Mouse (Mus musculus): ENCODE measurements at regions not wholly inside any gene's neighbourhood (a gene's known extent, or its start where the extent isn't known, plus 50 kb on each side); places are given as distances from the start of the nearest gene placed in this dataset.

GRCm38 (mm10) chr1:69375246-69375645 is 267.4 kb upstream of the Erbb4 start:
- no peak for DNase-seq

- DNase-seq: no peak
Measured at GRCm38 (mm10) chr1:69370078-69370477, 262.2 kb upstream of the Erbb4 start.

GRCm38 (mm10) chr1:69367531-69367930 is 259.7 kb upstream of the Erbb4 start:
- DNase-seq: no peak

GRCm38 (mm10) chr1:69364069-69364468 is 256.2 kb upstream of the Erbb4 start:
- DNase-seq: no peak

GRCm38 (mm10) chr1:69357548-69357947 is 249.7 kb upstream of the Erbb4 start:
- no peak for DNase-seq

GRCm38 (mm10) chr1:69350417-69350816 is 242.6 kb upstream of the Erbb4 start:
- DNase-seq: no peak

- DNase-seq: no peak
Measured at GRCm38 (mm10) chr1:69349826-69350225, 242.0 kb upstream of the Erbb4 start.

- DNase-seq: no peak
Measured at GRCm38 (mm10) chr1:69342100-69342499, 234.2 kb upstream of the Erbb4 start.

GRCm38 (mm10) chr1:69340481-69340880 is 232.6 kb upstream of the Erbb4 start:
- DNase-seq: no peak

- no peak for DNase-seq
Measured at GRCm38 (mm10) chr1:69331418-69332254, 223.8 kb upstream of the Erbb4 start.

GRCm38 (mm10) chr1:69329399-69329798 is 221.5 kb upstream of the Erbb4 start:
- DNase-seq: no peak

- DNase-seq: no peak
Measured at GRCm38 (mm10) chr1:69326711-69327110, 218.9 kb upstream of the Erbb4 start.

- DNase-seq: no peak
Measured at GRCm38 (mm10) chr1:69319526-69319925, 211.7 kb upstream of the Erbb4 start.

- DNase-seq: no peak
Measured at GRCm38 (mm10) chr1:69296816-69297215, 189.0 kb upstream of the Erbb4 start.

- no peak for DNase-seq
Measured at GRCm38 (mm10) chr1:69291329-69291728, 183.5 kb upstream of the Erbb4 start.

- no peak for DNase-seq
Measured at GRCm38 (mm10) chr1:69286374-69286773, 178.5 kb upstream of the Erbb4 start.

GRCm38 (mm10) chr1:69277428-69277827 is 169.6 kb upstream of the Erbb4 start:
- no peak for DNase-seq

- DNase-seq: no peak
Measured at GRCm38 (mm10) chr1:69247691-69248090, 139.8 kb upstream of the Erbb4 start.

- no peak for DNase-seq
Measured at GRCm38 (mm10) chr1:69242289-69242909, 134.5 kb upstream of the Erbb4 start.

GRCm38 (mm10) chr1:69241502-69242214 is 133.8 kb upstream of the Erbb4 start:
- DNase-seq: peak; percentile 60

GRCm38 (mm10) chr1:69227864-69228263 is 120.0 kb upstream of the Erbb4 start:
- no peak for DNase-seq

GRCm38 (mm10) chr1:69212896-69213500 is 105.1 kb upstream of the Erbb4 start:
- no peak for DNase-seq

GRCm38 (mm10) chr1:69202745-69203144 is 94.9 kb upstream of the Erbb4 start:
- no peak for DNase-seq

Measured in lung, postnatal 10 days (tissue).